ENCODE assay signal across 30 mouse cellular contexts in the genomic region with DNA sequence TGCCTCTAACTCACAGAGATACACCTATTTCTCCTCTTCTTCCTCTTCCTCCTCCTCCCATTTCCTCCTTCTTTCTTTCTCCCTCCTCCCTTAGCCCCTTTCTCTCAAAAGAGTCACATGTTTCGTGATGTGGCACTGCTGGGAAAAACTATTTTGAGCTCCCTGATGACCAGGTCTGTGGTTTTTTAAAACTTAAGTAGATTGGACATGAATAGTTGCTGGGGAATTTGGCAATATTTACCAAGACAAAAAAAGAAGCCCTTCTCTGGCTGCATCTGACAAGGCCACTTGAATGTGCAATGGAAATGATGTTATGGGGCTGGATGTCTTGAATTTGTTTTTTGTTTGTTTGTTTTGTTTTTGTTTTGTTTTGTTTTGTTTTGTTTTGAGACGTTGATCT. TPM values are rescaled to one million over a fixed set of nuclear protein-coding genes. Genes with fewer than 3 reads are reported as not detected.
DNase-seq lines count a peak whose midpoint lies in the region; ATAC-seq and TF ChIP-seq lines count a peak whose summit lies in the region.
"Had no signal": no experiment of that assay in that cellular context is flagged by ENCODE, and none has a peak within 500 bp of the region (broad histone marks: within the 10 kb centered on the region; RNA-seq: fewer than 3 reads in every experiment).

No protein-coding gene starts in this region.

- no peaks in the 10 kb centered on the region for H3K79me2 ChIP-seq in macrophage (ENCODE audit: inconsistent target)

- H3K4me2 ChIP-seq in forebrain, embryonic 16.5 days (ENCODE audit: low read length), result no peak overlapping the region
- no peak overlapping the region for H3K4me2 ChIP-seq in kidney, embryonic 16.5 days (replicated peaks; ENCODE audit: low read depth, low read length)
- H3K4me2 ChIP-seq: embryonic facial prominence, embryonic 13.5 days; heart, embryonic 13.5 days; hindbrain, embryonic 12.5 days; hindbrain, embryonic 15.5 days had no signal

- no peak for ATAC-seq in forebrain, embryonic 16.5 days
- ATAC-seq in kidney, embryonic 16.5 days (ENCODE audit: low FRiP score, low TSS enrichment), result no peak
- ATAC-seq: CD4-positive, CD25-positive, alpha-beta regulatory T cell, adult 4 months; forebrain, embryonic 14.5 days; intestine, postnatal 0 days; Patski had no signal

- H3K36me3 ChIP-seq in macrophage (ENCODE audit: inconsistent target), result no peaks in the 10 kb centered on the region
- no peaks in the 10 kb centered on the region for H3K36me3 ChIP-seq in forebrain, embryonic 16.5 days (ENCODE audit: control insufficient read depth, insufficient read depth)
- no peaks in the 10 kb centered on the region for H3K36me3 ChIP-seq in kidney, embryonic 16.5 days (ENCODE audit: insufficient read depth, low read length)
- H3K36me3 ChIP-seq: embryonic facial prominence, embryonic 10.5 days; embryonic facial prominence, embryonic 13.5 days; heart, embryonic 10.5 days; heart, embryonic 13.5 days; hindbrain, embryonic 12.5 days; hindbrain, embryonic 15.5 days had no signal

- H3K9me3 ChIP-seq in forebrain, embryonic 16.5 days (ENCODE audit: control insufficient read depth, low read length), result no peaks in the 10 kb centered on the region
- H3K9me3 ChIP-seq in kidney, embryonic 16.5 days (ENCODE audit: low read length), result no peaks in the 10 kb centered on the region
- H3K9me3 ChIP-seq: embryonic facial prominence, embryonic 10.5 days; embryonic facial prominence, embryonic 13.5 days; heart, embryonic 10.5 days; heart, embryonic 13.5 days; hindbrain, embryonic 12.5 days; hindbrain, embryonic 15.5 days had no signal

- H3K4me1 ChIP-seq in bone marrow macrophage, adult 2 months (ENCODE audit: control insufficient read depth, insufficient read depth, low read length), result peaks cover 51% of the 10 kb centered on the region
- 0 out of 2 replicates have a peak, but pooled peaks cover 2% of the 10 kb centered on the region for H3K4me1 ChIP-seq in forebrain, embryonic 16.5 days (replicated peaks; ENCODE audit: control insufficient read depth, insufficient read depth, low read length)
- no peaks in the 10 kb centered on the region for H3K4me1 ChIP-seq in kidney, embryonic 16.5 days (ENCODE audit: insufficient read depth, low read length)
- H3K4me1 ChIP-seq: embryonic facial prominence, embryonic 13.5 days; heart, embryonic 10.5 days; heart, embryonic 13.5 days; hindbrain, embryonic 12.5 days had no signal

- TF ChIP-seq CTCF in bone marrow macrophage, adult 2 months (IDR thresholded peaks at IDR 0.05; ENCODE audit: low read depth, low read length), result no peak

- no peak overlapping the region for H3K9ac ChIP-seq in forebrain, embryonic 16.5 days (replicated peaks; ENCODE audit: low read depth, low read length)
- H3K9ac ChIP-seq in kidney, embryonic 16.5 days (replicated peaks; ENCODE audit: low read length), result no peak overlapping the region
- H3K9ac ChIP-seq: embryonic facial prominence, embryonic 13.5 days; heart, embryonic 13.5 days; hindbrain, embryonic 12.5 days; hindbrain, embryonic 15.5 days had no signal

- WGBS in macrophage (ENCODE audit: missing documents), result 83% methylated on average over 2 of the region's 2 CpGs
- WGBS in forebrain, embryonic 16.5 days, result 86% methylated on average over 2 of the region's 2 CpGs
- 86% methylated on average over 2 of the region's 2 CpGs for whole genome bisulfite sequencing in kidney, embryonic 16.5 days

- H3K4me3 ChIP-seq in bone marrow macrophage, adult 2 months (ENCODE audit: insufficient read depth, low read length), result no peak overlapping the region
- no peak overlapping the region for H3K4me3 ChIP-seq in macrophage (ENCODE audit: inconsistent target)
- no peak overlapping the region for H3K4me3 ChIP-seq in forebrain, embryonic 16.5 days (replicated peaks; ENCODE audit: low read length)
- H3K4me3 ChIP-seq in kidney, embryonic 16.5 days (ENCODE audit: low read length), result no peak overlapping the region
- H3K4me3 ChIP-seq: embryonic facial prominence, embryonic 10.5 days; embryonic facial prominence, embryonic 13.5 days; heart, adult 2 months; heart, embryonic 10.5 days; heart, embryonic 13.5 days; hindbrain, embryonic 12.5 days; hindbrain, embryonic 15.5 days had no signal

- DNase-seq in 3134 (ENCODE audit: extremely low read depth, insufficient read length, low spot score) (peak; percentile 18), 3T3-L1 (ENCODE audit: low read depth, low spot score) (peak; percentile 74)
- no peak for DNase-seq in B cell, adult 2 months
- DNase-seq: adrenal gland, postnatal 10 days; adrenal gland, postnatal 36 days; cerebellum, adult 11 months; cerebellum, adult 8-10 months; cerebellum, postnatal 10 days; cerebellum, postnatal 36 days; embryo, embryonic 11 days; gastrocnemius, postnatal 25 days; heart, adult 2 months; kidney, adult 2 months had no signal

- peak overlapping the region; percentile 99 for H3K27ac ChIP-seq in bone marrow macrophage, adult 2 months (ENCODE audit: insufficient read depth, low read depth, low read length)
- peak overlapping the region; percentile 98 for H3K27ac ChIP-seq in macrophage
- H3K27ac ChIP-seq in forebrain, embryonic 16.5 days (ENCODE audit: low read length), result no peak overlapping the region
- H3K27ac ChIP-seq in kidney, embryonic 16.5 days (ENCODE audit: low read length), result no peak overlapping the region
- H3K27ac ChIP-seq: embryonic facial prominence, embryonic 10.5 days; embryonic facial prominence, embryonic 13.5 days; heart, adult 2 months; heart, embryonic 10.5 days; heart, embryonic 13.5 days; hindbrain, embryonic 12.5 days; hindbrain, embryonic 15.5 days had no signal

- no peaks in the 10 kb centered on the region for H3K27me3 ChIP-seq in forebrain, embryonic 16.5 days (replicated peaks; ENCODE audit: control insufficient read depth, insufficient read depth, low read length)
- no peaks in the 10 kb centered on the region for H3K27me3 ChIP-seq in kidney, embryonic 16.5 days (ENCODE audit: insufficient read depth, low read length)
- H3K27me3 ChIP-seq: embryonic facial prominence, embryonic 13.5 days; heart, embryonic 13.5 days; hindbrain, embryonic 12.5 days; hindbrain, embryonic 15.5 days; Patski had no signal

- no peak for TF ChIP-seq POLR2A in bone marrow macrophage, adult 2 months (IDR thresholded peaks at IDR 0.05; ENCODE audit: borderline replicate concordance, low read depth, low read length)

RNA-seq across cellular contexts. Expression of a gene that starts 41.2 kb away (rescaled TPM):
- polyA plus RNA-seq in bone marrow macrophage, adult 2 months (2012; ENCODE audit: insufficient read depth, insufficient read length, missing spikeins), result 0.58 and 1.1 TPM in 2 replicates
- 1 to 10 TPM in 2 of 26 experiments, under 1 TPM in 4, not detected in 20; 0.21 to 1.2 (median 0.73) TPM for total RNA-seq in macrophage (2018; cell fraction: chromatin; rRNA removed)
- under 1 TPM in 20 of 26 experiments, not detected in 6; 0.07 to 0.68 (median 0.23) TPM for total RNA-seq in macrophage (2018; cell fraction: cytosol; rRNA removed)
- total RNA-seq in macrophage (2018; cell fraction: nucleus; rRNA removed), result under 1 TPM in 5 of 26 experiments, not detected in 21; 0.28 to 0.92 (median 0.40) TPM
- polyA plus RNA-seq in macrophage (2018), result 0.33 to 0.56 TPM in 2 of 3 replicates, not detected in the other
- 4.5 and 4.6 TPM in 2 replicates for polyA plus RNA-seq in forebrain, embryonic 16.5 days (2015; fragmentation: Nextera tagmentation; extraction: Ambion mirVana)
- polyA plus RNA-seq in kidney, embryonic 16.5 days (2015; fragmentation: Nextera tagmentation; extraction: Ambion mirVana), result 0.70 and 0.94 TPM in 2 replicates
- total RNA-seq: gastrocnemius, adult 18-20 months; gastrocnemius, postnatal 25 days; heart, adult 2 months; heart, postnatal 25 days; MEL had no signal
- polyA plus RNA-seq: CD4-positive, CD25-positive, alpha-beta regulatory T cell, adult 4 months; heart, embryonic 13.5 days had no signal

Comparison
In these comparisons a context has a peak if more than half of its experiments do, and no peak if none do; other contexts are left out.
1. DNase-seq: peak in 3134 (single experiment) and 3T3-L1 (single experiment); none in B cell, adult 2 months (0 of 2).
2. H3K27ac ChIP-seq: peak in bone marrow macrophage, adult 2 months (single experiment) and macrophage (single experiment); none in forebrain, embryonic 16.5 days (single experiment) and kidney, embryonic 16.5 days (single experiment).